Mouse (Mus musculus): ENCODE data around the gene Slc6a17.

- TF ChIP-seq CTCF (IDR thresholded peaks at IDR 0.05; ENCODE audit: low read depth), result no peak
- TF ChIP-seq EP300 (IDR thresholded peaks at IDR 0.05; ENCODE audit: low read depth), result no peak
Measured at GRCm38 (mm10) chr3:107480660-107481059, 37.2 kb downstream of the Slc6a17 start.

Measured in liver, postnatal 0 days (tissue).